Mouse (Mus musculus): ENCODE measurements around the gene Pip5k1a. TPM values are rescaled to one million over a fixed set of nuclear protein-coding genes. Genes with fewer than 3 reads are reported as not detected.
"Not testable (repeated sequence)": the region's sequence is repeated elsewhere in the genome, so short reads cannot be mapped to it uniquely, and the experiment has no call there.

Pip5k1a gene
- polyA plus RNA-seq, 1 experiment from 2014 or later: 17.5 TPM

DNA sequence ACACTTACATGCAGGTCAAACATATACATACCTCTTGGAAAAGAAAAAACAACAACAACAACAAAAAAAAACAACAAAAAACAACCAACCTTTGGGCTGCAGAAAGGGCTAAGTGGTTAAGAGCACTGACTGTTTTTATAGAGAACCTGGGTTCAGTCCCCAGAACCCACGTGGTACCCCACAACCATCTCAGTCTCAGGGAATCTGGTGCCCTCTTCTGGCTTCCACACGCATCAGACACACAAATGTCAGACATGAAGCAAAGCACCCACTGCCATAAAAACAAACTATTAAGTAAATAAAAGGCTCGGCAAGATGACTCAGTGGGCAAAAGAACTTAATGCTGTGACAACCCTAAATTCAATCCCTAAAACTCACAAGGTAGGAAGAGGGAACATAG, 76.8 kb downstream of the Pip5k1a start:
- Histone ChIP-seq H3K27me3 (replicated peaks) (no peaks in the 10 kb centered on the region), H3K4me1 (peaks cover 4% of the 10 kb centered on the region), H3K9me3 (no peaks in the 10 kb centered on the region), H3K4me3 (replicated peaks) (no peak overlapping the region), H3K4me2 (no peak overlapping the region), H3K9ac (no peak overlapping the region), H3K36me3 (peaks cover 32% of the 10 kb centered on the region), H3K27ac (no peak overlapping the region)
- no peak for ATAC-seq (ENCODE audit: insufficient read depth, low FRiP score, low read depth)
- 64% methylated on average over 3 of the region's 3 CpGs for WGBS

DNA sequence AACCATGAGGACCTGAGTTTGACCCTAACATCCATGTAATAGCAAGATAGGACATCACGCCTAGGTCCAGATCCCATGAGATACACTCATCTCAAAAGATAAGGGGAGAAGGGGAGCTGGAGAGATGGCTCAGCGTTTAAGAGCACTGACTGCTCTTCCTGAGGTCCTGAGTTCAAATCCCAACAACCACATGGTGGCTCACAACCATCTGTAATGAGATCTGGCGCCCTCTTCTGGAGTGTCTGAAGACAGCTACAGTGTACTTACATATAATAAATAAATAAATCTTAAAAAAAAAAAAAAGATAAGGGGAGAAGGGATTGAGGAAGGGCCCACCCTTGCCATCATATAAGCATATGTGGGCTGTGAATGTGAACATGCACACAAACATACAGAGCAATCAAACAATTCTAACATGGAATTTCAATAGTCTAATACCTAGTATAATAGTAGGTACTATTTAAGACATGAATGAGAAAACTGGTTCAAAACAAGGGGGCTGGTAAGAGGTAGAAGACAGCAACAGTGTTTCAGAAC, 77.4 kb downstream of the Pip5k1a start:
- not testable (repeated sequence) for H3K4me2 ChIP-seq; H3K27ac ChIP-seq; H3K4me3 ChIP-seq (replicated peaks); H3K9me3 ChIP-seq; H3K27me3 ChIP-seq (replicated peaks); ATAC-seq (ENCODE audit: insufficient read depth, low FRiP score, low read depth); H3K9ac ChIP-seq
- peaks cover 26% of the 10 kb centered on the region for H3K36me3 ChIP-seq
- peaks cover 10% of the 10 kb centered on the region for H3K4me1 ChIP-seq
- WGBS: 79% methylated on average over 3 of the region's 3 CpGs

DNA sequence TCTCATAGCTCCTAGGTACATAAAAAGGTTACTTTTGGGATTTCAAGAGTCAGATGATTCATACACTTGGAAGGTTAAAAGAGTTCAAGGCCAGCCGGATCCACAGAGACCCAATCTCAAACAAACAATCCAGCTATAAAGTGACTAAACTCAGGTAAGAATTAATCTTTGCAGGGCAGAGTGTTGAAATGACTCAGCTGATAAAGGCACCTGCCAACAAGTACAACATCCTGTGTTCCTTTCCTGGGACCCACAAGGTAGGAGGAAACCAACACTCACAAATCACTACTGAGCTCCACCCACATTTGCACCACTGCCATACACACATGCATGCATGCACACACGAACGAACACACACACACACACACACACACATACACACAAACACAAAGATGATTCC, 78.1 kb downstream of the Pip5k1a start:
- WGBS: 59% methylated on average over 3 of the region's 3 CpGs
- H3K27ac ChIP-seq: no peak overlapping the region
- peak; percentile 62 for ATAC-seq (ENCODE audit: insufficient read depth, low FRiP score, low read depth)

DNA sequence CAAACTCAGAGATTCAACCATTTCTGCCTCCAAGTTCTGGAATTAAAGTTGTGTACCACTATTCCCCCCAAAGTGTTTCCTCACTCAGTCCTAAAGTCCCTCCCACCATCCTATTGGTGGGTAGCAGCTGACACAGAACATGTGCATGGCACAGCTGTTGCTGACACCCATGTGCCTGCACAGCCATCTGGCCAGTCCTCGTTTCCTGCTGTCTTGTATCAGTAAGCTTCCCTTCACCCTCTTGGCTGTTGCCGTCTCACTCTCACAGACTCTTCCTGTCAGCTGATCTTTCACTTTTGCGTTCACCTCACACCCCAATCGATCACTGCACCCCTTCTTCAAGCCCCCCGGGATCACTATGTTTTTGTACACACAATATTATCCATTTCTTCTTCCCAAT, 79.0 kb downstream of the Pip5k1a start:
- no peak overlapping the region for H3K9ac ChIP-seq
- WGBS: 31% methylated on average over 5 of the region's 5 CpGs
- peak; percentile 55; the same call in 1 of the 2 replicates for ATAC-seq (ENCODE audit: insufficient read depth, low FRiP score, low read depth)
- H3K36me3 ChIP-seq: peaks cover 10% of the 10 kb centered on the region
- no peaks in the 10 kb centered on the region for H3K27me3 ChIP-seq (replicated peaks)
- peaks cover 12% of the 10 kb centered on the region for H3K4me1 ChIP-seq
- no peak overlapping the region for H3K4me3 ChIP-seq (replicated peaks)
- H3K4me2 ChIP-seq: no peak overlapping the region
- H3K27ac ChIP-seq: 0 out of 2 replicates have a peak overlapping the region, but pooled peaks have one; percentile 35
- H3K9me3 ChIP-seq: no peaks in the 10 kb centered on the region

More for the DNA sequence above, 78.1 kb downstream of the Pip5k1a start:
- Histone ChIP-seq H3K4me3 (replicated peaks) (no peak overlapping the region), H3K4me1 (peaks cover 12% of the 10 kb centered on the region), H3K9me3 (no peaks in the 10 kb centered on the region), H3K4me2 (no peak overlapping the region), H3K9ac (no peak overlapping the region), H3K27me3 (replicated peaks) (no peaks in the 10 kb centered on the region), H3K36me3 (peaks cover 19% of the 10 kb centered on the region)

DNA sequence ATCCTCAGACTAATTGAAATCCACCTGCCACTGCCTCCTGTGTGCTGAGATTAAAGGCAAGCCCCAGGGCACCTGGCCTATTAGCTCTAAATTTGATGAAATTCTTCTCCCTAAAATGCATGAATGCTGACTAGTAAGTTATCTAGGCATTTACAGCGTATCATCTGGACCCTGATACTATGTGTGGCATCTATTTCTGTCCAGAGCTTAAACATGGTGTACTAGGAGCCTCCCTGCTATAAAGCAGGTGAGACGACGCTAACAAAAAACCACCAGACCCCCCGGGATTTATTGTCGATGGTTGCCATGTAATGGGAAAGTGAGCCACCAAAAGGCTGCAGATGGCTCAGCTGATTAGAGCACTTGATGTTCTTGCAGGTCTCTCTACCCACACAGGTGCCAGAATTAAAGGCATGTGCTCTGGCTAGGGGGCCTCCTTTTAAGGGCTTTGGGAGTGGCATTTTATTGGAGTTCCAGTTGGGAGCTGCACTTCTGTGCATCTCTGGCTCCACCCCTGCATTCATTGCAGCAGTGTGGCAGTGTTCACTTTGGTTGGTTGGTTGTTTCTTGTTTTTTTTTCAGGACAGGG, 79.6 kb downstream of the Pip5k1a start:
- H3K9me3 ChIP-seq: no peaks in the 10 kb centered on the region
- H3K4me3 ChIP-seq (replicated peaks): no peak overlapping the region
- ATAC-seq (ENCODE audit: insufficient read depth, low FRiP score, low read depth): no peak
- no peak overlapping the region for H3K9ac ChIP-seq
- H3K36me3 ChIP-seq: 0 out of 2 replicates have a peak, but pooled peaks cover 6% of the 10 kb centered on the region
- H3K27ac ChIP-seq: no peak overlapping the region
- H3K4me2 ChIP-seq: no peak overlapping the region
- H3K4me1 ChIP-seq: peaks cover 12% of the 10 kb centered on the region
- WGBS: 60% methylated on average over 5 of the region's 5 CpGs
- no peaks in the 10 kb centered on the region for H3K27me3 ChIP-seq (replicated peaks)

DNA sequence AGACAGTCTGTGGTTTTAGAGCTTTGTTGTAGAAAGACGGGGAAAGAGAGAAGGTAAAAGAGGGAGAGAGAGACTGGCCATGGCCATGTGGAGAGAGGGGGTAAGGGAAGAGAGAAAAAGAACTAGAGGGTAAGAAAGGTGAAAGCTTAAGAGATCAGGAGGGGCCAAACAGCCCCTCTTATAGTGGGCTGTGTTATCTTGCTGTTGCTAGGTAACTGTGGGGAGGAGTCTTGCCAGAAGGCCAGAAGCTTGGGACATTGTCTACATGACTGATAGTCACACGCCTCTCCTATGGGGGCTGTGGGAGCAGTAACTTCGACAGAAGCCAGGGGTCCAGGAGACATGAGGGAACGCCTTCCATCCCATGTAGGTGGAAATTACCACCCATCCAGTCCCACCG, 81.5 kb downstream of the Pip5k1a start:
- H3K9ac ChIP-seq: no peak overlapping the region
- 34% methylated on average over 5 of the region's 5 CpGs for WGBS
- H3K4me3 ChIP-seq (replicated peaks): no peak overlapping the region
- peaks cover 12% of the 10 kb centered on the region for H3K4me1 ChIP-seq
- no peak for ATAC-seq (ENCODE audit: insufficient read depth, low FRiP score, low read depth)
- no peak overlapping the region for H3K27ac ChIP-seq
- no peaks in the 10 kb centered on the region for H3K36me3 ChIP-seq
- H3K4me2 ChIP-seq: no peak overlapping the region
- no peaks in the 10 kb centered on the region for H3K9me3 ChIP-seq
- H3K27me3 ChIP-seq (replicated peaks): no peaks in the 10 kb centered on the region

DNA sequence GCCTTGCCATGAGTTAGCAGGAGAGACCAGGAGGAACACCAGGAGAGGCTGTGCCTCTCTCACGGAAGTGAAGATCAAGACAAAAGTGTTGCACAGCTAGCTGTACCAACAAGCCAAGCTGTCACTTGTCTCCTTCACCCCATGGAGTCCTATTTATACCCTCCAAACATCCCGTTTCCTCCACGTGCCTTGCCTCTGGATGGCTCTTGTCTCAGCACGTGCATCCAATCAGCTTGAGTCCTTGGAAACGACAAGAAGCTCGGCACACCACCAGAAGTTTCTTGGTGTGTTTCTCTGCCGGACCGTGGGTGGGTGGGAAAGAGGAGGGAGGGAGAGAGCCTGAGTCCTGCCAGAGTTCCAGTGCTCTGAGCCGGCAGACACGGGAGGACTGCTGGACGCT, 82.2 kb downstream of the Pip5k1a start:
- Histone ChIP-seq H3K36me3 (no peaks in the 10 kb centered on the region), H3K9ac (no peak overlapping the region), H3K4me3 (replicated peaks) (no peak overlapping the region), H3K4me1 (peaks cover 12% of the 10 kb centered on the region), H3K4me2 (peak overlapping the region; percentile 14; the same call in 1 of the 2 replicates), H3K9me3 (no peaks in the 10 kb centered on the region), H3K27ac (no peak overlapping the region), H3K27me3 (replicated peaks) (no peaks in the 10 kb centered on the region)
- no peak for ATAC-seq (ENCODE audit: insufficient read depth, low FRiP score, low read depth)
- WGBS: 26% methylated on average over 11 of the region's 11 CpGs

DNA sequence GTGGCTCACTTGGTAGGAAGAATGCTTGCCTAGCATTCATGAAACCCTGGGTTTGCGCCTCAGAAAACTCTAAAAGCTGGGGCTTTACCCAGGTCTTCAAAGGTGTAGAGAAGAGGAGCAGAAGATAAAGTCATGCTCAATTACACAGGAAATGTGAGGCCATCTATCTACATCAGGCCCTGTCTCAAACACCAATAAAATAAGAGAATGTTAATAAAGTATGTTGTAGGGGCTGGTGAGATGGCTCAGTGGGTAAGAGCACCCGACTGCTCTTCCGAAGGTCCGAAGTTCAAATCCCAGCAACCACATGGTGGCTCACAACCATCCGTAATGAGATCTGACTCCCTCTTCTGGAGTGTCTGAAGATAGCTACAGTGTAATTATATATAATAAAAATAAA, 85.8 kb downstream of the Pip5k1a start:
- not testable (repeated sequence) for H3K4me1 ChIP-seq; H3K4me2 ChIP-seq; H3K9ac ChIP-seq; H3K27ac ChIP-seq; H3K27me3 ChIP-seq (replicated peaks); ATAC-seq (ENCODE audit: insufficient read depth, low FRiP score, low read depth); H3K9me3 ChIP-seq; H3K36me3 ChIP-seq; H3K4me3 ChIP-seq (replicated peaks)
- 94% methylated on average over 5 of the region's 5 CpGs for WGBS

DNA sequence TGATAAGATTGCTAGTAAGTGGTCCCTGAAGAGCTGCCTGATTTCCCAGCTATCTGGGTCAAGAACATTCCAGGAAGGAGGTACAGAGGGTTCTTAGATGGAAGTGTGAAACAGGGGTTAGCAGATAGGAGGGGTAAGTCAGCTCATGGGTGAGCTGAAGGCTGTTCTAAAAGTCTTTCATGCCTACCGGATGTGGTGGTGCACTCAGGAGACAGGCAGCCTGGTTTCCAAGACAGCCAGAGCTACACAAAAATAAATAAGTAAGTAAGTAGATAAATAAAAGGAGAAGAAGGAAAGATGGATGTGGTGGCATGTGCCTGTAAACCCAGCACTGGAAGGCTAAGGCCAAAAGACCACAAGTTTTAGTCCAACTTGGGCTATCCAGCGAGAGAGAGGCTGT, 88.0 kb downstream of the Pip5k1a start:
- no peak overlapping the region for H3K4me3 ChIP-seq (replicated peaks)
- no peak for ATAC-seq (ENCODE audit: insufficient read depth, low FRiP score, low read depth)
- WGBS: 80% methylated on average over 2 of the region's 2 CpGs
- no peaks in the 10 kb centered on the region for H3K36me3 ChIP-seq
- H3K27me3 ChIP-seq (replicated peaks): no peaks in the 10 kb centered on the region
- H3K9ac ChIP-seq: no peak overlapping the region
- peaks cover 6% of the 10 kb centered on the region for H3K4me1 ChIP-seq
- H3K4me2 ChIP-seq: no peak overlapping the region
- no peak overlapping the region for H3K27ac ChIP-seq
- no peaks in the 10 kb centered on the region for H3K9me3 ChIP-seq

DNA sequence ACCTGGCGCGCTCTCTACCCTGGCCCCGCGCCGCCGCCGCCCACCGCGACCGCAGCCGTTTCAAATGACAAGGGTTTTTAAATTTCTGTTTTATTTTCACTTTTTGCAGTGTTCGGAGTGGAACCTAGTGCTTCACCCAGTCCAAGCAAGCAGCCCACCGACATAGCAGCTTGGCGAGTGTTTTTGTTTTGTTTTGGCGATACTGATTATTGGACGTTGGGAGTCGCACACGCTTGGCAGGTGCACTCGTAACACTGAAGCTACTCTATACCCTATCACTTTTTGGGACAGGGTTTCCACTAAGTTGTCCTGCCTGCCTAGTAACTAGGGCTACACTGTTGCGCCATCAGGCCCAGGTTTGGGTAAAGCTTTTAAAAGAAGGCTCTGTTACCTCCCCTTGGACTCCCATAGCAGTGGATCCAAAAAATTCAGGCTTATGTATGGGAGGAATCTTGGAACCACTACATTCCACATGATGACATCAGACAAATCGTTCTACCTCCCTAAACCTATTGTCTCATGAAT, 90.1 kb downstream of the Pip5k1a start:
- no peak for ATAC-seq (ENCODE audit: insufficient read depth, low FRiP score, low read depth)
- H3K36me3 ChIP-seq: peaks cover 6% of the 10 kb centered on the region
- WGBS: 3% methylated on average over 21 of the region's 21 CpGs
- H3K4me1 ChIP-seq: peaks cover 13% of the 10 kb centered on the region
- peak overlapping the region; percentile 78 for H3K4me2 ChIP-seq
- H3K9me3 ChIP-seq: no peaks in the 10 kb centered on the region
- H3K9ac ChIP-seq: peak overlapping the region; percentile 65; the same call in 1 of the 2 replicates
- no peaks in the 10 kb centered on the region for H3K27me3 ChIP-seq (replicated peaks)
- peak overlapping the region; percentile 86 for H3K4me3 ChIP-seq (replicated peaks)
- peak overlapping the region; percentile 100 for H3K27ac ChIP-seq

DNA sequence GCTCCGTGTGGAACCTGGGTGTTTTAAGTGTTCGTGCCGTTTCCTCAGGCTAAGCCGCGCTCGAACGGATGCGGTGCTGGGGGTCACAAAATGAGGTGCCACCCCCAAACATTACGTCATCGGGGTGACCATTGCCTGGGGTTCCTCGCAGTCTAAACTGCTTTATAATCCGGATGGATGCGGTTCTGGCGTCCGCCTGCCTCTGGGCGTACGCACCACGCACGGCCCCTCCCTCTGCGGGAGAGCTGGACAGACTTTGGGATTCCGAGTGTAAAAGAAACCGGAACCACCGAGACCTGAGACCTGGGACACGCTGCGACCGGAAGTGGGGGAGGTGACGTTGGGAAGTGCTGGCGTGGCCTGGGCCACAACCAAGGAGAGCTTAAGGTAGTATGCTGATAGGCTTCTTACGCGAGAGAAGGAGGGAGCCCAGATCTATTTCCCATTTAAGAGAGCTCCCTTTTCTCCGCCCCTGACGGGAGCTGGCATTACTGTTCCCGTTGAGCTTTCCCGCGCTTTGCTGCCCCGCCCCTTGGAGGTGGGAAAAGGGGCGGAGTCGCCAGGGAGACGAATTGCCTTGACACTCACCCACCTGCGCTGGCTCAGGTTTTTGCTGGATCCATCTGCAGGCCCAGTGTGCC, 90.7 kb downstream of the Pip5k1a start:
- peak overlapping the region; percentile 86 for H3K4me3 ChIP-seq (replicated peaks)
- peaks cover 12% of the 10 kb centered on the region for H3K36me3 ChIP-seq
- no peaks in the 10 kb centered on the region for H3K27me3 ChIP-seq (replicated peaks)
- peak overlapping the region; percentile 78 for H3K4me2 ChIP-seq
- H3K9me3 ChIP-seq: no peaks in the 10 kb centered on the region
- peak; percentile 76 for ATAC-seq (ENCODE audit: insufficient read depth, low FRiP score, low read depth)
- peak overlapping the region; percentile 65 for H3K9ac ChIP-seq
- H3K4me1 ChIP-seq: peaks cover 13% of the 10 kb centered on the region
- H3K27ac ChIP-seq: peak overlapping the region; percentile 100
- under 1% methylated on average over 40 of the region's 40 CpGs for WGBS

DNA sequence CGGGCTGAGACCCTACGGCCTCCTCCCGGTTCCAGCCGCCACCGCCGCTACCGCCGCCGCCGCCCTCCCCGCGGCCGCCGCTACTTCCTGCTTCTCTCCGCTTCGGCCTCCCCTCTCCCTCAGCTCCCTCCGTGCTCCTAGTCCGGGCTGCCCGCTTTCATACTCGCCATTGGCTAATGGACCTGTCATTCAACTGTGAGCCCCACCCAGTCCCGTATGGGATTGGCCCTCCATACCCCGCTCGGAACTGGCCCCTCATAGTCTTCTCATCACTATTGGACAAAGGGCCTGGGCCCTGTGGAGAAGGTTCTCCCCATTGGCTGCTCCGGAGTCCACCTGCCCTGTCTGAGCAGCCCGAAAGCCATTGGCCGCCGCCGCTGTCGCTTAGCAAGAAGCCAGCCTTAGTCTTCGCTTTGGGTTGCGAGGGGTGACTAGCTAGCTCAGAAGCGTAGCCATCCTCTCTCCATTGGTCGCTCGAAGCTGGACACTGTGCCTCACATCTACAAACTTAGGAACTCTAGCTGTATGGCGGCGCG, 91.3 kb downstream of the Pip5k1a start, which contains the start of gene Zfp687:
Zfp687 (minus strand) TSS at position 112 of the 536 bp plus-strand sequence.
- Histone ChIP-seq H3K9me3 (no peaks in the 10 kb centered on the region), H3K27me3 (replicated peaks) (no peaks in the 10 kb centered on the region), H3K9ac (peak within 1 kb of the TSS; percentile 74), H3K36me3 (peaks cover 18% of the 10 kb centered on the region), H3K4me3 (replicated peaks) (peak within 1 kb of the TSS; percentile 86), H3K4me2 (peak within 1 kb of the TSS; percentile 85), H3K27ac (peak within 1 kb of the TSS; percentile 100), H3K4me1 (peaks cover 13% of the 10 kb centered on the region)
- peak; percentile 99 for ATAC-seq (ENCODE audit: insufficient read depth, low FRiP score, low read depth)
- WGBS: under 1% methylated on average over 37 of the region's 37 CpGs

Data from stomach, embryonic 15.5 days (tissue).